Mouse (Mus musculus): ENCODE data around the gene Grhl3. TPM values are rescaled to one million over a fixed set of nuclear protein-coding genes. Genes with fewer than 3 reads are reported as not detected.

The Grhl3 gene
- polyA plus RNA-seq, 1 experiment from 2014 or later: 6.7 TPM

DNA sequence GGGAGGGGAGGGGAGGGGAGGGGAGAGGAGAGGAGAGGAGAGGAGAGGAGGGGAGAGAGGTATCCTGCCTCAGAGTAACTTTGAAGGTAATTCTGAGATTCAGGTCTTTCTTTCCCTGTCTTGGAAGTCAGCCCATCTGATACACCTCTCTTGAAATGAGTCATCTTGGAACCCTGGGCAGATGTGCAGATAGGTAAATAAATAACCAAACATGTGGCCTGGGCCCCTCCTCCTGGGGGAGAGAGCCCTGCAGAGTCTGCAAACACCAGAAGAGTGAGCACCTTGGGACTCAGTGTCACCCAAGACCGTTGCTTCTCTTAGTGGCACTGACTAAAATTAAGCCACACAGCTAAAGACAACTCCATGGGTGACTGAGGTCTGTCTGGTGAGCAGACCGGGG, 25.6 kb upstream of the Grhl3 start:
- no peak overlapping the region for H3K4me3 ChIP-seq
- no peak for ATAC-seq (ENCODE audit: low FRiP score, low read depth)
- 0 out of 2 replicates have a peak, but pooled peaks cover 3% of the 10 kb centered on the region for H3K9me3 ChIP-seq
- no peak overlapping the region for H3K9ac ChIP-seq (replicated peaks)
- 54% methylated on average over 2 of the region's 2 CpGs for WGBS
- H3K4me2 ChIP-seq (replicated peaks): no peak overlapping the region
- H3K27ac ChIP-seq (replicated peaks): no peak overlapping the region
- no peaks in the 10 kb centered on the region for H3K36me3 ChIP-seq
- H3K27me3 ChIP-seq: no peaks in the 10 kb centered on the region
- H3K4me1 ChIP-seq: peaks cover 12% of the 10 kb centered on the region

DNA sequence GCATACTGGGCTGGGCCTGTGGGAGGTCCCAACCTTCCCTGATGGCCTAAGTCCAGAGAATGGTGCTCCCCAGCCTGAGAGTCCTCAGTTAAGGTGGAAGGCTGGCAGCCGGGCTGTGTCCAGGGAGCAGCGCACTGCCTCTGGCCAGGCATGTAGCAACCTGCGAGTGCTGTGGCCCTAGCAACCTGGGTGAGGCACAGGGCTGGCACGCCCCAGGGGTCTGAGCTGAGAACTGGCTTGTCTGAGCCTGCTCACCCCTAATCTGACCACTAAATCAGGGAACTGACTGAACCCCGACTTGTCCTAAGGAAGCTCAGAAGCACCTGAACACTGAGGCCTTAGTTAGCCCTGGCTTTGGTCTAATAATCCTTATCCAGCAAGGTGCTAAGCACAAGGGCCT, 24.1 kb upstream of the Grhl3 start:
- H3K9me3 ChIP-seq: peaks cover 8% of the 10 kb centered on the region; the same call in 1 of the 2 replicates
- H3K4me3 ChIP-seq: no peak overlapping the region
- WGBS: 93% methylated on average over 5 of the region's 5 CpGs
- H3K9ac ChIP-seq (replicated peaks): no peak overlapping the region
- H3K4me2 ChIP-seq (replicated peaks): no peak overlapping the region
- H3K4me1 ChIP-seq: peaks cover 12% of the 10 kb centered on the region
- no peaks in the 10 kb centered on the region for H3K27me3 ChIP-seq
- ATAC-seq (ENCODE audit: low FRiP score, low read depth): no peak
- H3K27ac ChIP-seq (replicated peaks): no peak overlapping the region
- H3K36me3 ChIP-seq: no peaks in the 10 kb centered on the region

DNA sequence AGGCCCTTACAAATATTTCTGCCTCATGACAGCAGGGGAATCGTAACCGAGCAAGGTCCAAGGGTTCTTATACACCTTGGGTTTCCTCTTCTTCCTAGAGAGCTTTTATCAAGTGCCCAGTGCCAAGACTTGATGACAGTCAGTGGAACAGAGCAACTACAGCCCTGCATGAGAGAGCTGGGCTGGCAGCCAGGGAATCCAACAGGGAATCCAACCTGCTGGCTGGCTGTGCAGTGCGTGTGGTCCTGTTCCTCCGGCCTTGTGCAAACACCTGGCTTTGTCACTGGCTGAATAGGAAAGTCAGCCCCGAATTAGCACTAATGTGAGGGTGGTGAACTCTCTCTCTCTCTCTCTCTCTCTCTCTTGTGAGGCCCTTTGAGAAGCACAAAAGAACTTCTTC, 22.5 kb upstream of the Grhl3 start:
- Histone ChIP-seq H3K9ac (replicated peaks) (no peak overlapping the region), H3K36me3 (no peaks in the 10 kb centered on the region), H3K4me2 (replicated peaks) (no peak overlapping the region), H3K9me3 (peaks cover 5% of the 10 kb centered on the region; the same call in 1 of the 2 replicates), H3K27me3 (no peaks in the 10 kb centered on the region), H3K27ac (replicated peaks) (0 out of 2 replicates have a peak overlapping the region, but pooled peaks have one; percentile 42), H3K4me3 (no peak overlapping the region), H3K4me1 (peaks cover 12% of the 10 kb centered on the region)
- no peak for ATAC-seq (ENCODE audit: low FRiP score, low read depth)
- WGBS: 51% methylated on average over 5 of the region's 5 CpGs

DNA sequence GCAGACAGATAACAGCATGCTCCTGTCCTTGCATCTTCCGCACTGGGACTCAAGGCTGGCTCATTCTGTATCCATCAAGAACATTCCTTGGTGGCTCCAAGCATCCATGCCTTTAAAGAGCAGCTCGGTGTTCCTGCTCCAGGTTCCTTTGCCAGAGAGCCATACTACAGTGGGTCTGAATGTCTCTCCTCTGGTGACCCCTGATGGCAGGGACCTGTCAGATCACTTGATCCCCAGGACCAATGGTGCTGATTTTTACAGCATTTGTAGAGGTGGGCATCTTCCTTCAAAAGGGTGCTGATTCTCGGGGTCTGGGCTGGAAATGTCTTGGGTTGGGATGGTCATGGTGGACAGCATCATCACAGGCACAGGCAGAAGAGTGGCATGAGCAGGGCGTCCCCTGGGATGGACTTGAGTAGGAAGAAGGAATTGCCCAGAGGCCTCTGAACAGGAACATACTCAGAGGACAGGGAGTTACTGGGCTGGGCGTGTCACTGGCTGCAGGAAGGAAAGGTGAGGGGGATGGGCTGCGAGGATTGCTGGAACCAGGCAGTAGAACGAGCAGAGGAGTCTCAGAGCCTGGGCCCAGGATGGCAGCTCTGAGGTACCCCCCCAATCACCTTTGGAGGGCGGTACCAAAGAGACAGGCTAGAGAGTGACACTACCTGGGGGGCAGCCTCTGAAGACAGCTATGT, 18.3 kb upstream of the Grhl3 start:
- peaks cover 12% of the 10 kb centered on the region for H3K4me1 ChIP-seq
- no peaks in the 10 kb centered on the region for H3K36me3 ChIP-seq
- H3K4me2 ChIP-seq (replicated peaks): no peak overlapping the region
- no peaks in the 10 kb centered on the region for H3K27me3 ChIP-seq
- 68% methylated on average over 8 of the region's 8 CpGs for WGBS
- no peak overlapping the region for H3K9ac ChIP-seq (replicated peaks)
- ATAC-seq (ENCODE audit: low FRiP score, low read depth): no peak
- peaks cover 5% of the 10 kb centered on the region; the same call in 1 of the 2 replicates for H3K9me3 ChIP-seq
- H3K4me3 ChIP-seq: no peak overlapping the region
- H3K27ac ChIP-seq (replicated peaks): no peak overlapping the region

DNA sequence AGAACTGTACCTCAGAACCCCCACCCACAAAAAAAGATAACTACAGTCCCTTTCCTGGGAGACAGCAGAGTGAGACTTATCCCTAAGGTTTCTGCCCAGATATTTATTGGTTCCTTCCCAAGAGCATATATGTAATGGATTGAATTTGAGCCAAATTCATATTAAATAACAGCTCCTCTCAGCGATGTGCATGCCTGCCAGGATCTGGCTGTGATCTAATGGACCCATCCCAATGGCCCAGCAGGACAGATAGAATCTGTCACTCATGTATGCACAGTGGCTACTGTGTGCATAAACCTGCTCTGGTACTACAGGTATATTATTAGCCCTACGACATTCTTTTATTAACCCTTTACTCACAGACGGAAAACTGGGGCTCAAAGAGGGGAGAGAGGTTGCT, 17.7 kb upstream of the Grhl3 start:
- no peak overlapping the region for H3K9ac ChIP-seq (replicated peaks)
- H3K9me3 ChIP-seq: peaks cover 5% of the 10 kb centered on the region; the same call in 1 of the 2 replicates
- ATAC-seq (ENCODE audit: low FRiP score, low read depth): no peak
- no peak overlapping the region for H3K4me2 ChIP-seq (replicated peaks)
- no peak overlapping the region for H3K27ac ChIP-seq (replicated peaks)
- no peaks in the 10 kb centered on the region for H3K27me3 ChIP-seq
- no peak overlapping the region for H3K4me3 ChIP-seq
- H3K36me3 ChIP-seq: no peaks in the 10 kb centered on the region
- WGBS: 77% methylated on average over 3 of the region's 3 CpGs
- H3K4me1 ChIP-seq: peaks cover 7% of the 10 kb centered on the region

DNA sequence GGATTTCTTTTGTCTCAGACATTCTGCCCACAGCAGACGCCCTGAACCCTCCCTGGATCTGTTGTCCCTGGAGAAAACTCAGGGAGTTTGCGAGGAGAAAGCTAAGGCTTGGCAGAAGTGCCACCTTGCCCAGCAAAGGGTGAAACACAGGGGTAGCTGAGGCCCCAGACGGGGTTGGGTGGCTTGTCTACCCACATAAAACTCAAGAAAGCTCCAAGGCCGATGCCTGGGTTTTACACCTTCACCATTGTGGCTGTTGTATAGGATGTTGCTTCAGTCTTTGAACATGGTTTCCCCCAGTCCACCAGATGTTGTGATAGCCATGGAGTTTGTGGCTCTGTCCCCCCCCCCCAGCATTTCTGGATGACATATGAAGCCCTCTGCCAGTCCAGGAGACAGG, 11.4 kb upstream of the Grhl3 start:
- Histone ChIP-seq H3K4me2 (replicated peaks) (no peak overlapping the region), H3K27ac (replicated peaks) (no peak overlapping the region), H3K4me3 (no peak overlapping the region), H3K9me3 (no peaks in the 10 kb centered on the region), H3K27me3 (peaks cover 22% of the 10 kb centered on the region; the same call in 1 of the 2 replicates), H3K36me3 (no peaks in the 10 kb centered on the region), H3K4me1 (peaks cover 9% of the 10 kb centered on the region; the same call in 1 of the 2 replicates), H3K9ac (replicated peaks) (no peak overlapping the region)
- WGBS: 67% methylated on average over 4 of the region's 4 CpGs
- no peak for ATAC-seq (ENCODE audit: low FRiP score, low read depth)

DNA sequence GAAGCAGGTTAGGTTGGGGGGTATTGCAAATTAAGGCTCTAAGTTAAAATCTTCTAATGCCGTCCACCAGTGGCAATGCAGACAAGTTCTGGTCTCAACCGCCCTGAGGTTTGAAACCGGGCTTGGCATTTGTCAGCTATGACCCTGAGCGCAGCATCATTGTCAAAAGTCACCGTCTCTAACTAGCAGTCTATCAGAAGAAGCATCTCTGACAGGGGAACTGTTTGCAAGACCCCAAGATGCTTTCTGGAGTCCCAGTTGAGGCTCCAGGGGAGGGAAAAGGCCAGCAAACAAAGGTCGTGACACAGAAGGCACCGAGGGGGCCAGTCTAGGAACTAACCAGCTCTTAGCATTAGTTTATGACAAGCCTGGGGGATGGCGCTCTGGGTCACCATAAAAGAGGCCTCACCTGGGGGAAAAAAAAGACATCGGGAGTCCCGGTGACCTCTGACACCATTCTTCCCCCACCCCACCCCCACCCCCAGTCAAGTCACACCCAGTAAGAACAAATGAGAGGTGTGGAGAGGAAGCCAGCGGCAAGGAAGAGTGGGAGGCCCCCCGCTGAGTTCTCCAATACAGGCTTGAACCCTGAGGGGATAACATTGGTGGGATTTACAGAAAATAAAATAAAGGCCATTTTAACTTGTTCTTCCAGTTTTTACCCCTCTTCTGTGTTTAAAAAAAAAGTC, 7.9 kb upstream of the Grhl3 start:
- no peak overlapping the region for H3K9ac ChIP-seq (replicated peaks)
- 30% methylated on average over 12 of the region's 12 CpGs for WGBS
- ATAC-seq (ENCODE audit: low FRiP score, low read depth): no peak
- H3K4me1 ChIP-seq: peaks cover 9% of the 10 kb centered on the region; the same call in 1 of the 2 replicates
- H3K27me3 ChIP-seq: peaks cover 22% of the 10 kb centered on the region; the same call in 1 of the 2 replicates
- no peak overlapping the region for H3K27ac ChIP-seq (replicated peaks)
- no peaks in the 10 kb centered on the region for H3K9me3 ChIP-seq
- H3K36me3 ChIP-seq: no peaks in the 10 kb centered on the region
- H3K4me2 ChIP-seq (replicated peaks): no peak overlapping the region
- no peak overlapping the region for H3K4me3 ChIP-seq

DNA sequence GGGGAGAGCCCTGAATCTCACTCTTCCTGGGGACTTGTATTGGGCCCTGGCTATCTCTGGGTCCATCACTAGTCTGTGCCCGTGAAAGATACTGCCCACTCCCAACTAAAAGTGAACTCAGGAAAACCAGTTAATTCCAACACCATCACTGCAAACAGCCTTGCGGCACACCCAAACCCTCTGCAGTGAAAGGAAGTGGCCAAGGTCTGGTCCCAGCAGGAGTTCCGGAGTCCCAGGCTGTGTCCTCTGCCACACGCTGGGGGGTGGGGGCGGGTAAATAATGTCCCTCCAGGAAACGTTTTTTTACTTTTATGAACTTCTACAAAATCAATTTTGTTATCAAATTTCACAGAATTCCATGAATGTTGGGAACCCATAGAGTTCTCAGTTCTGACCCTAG, 6.3 kb upstream of the Grhl3 start:
- Histone ChIP-seq H3K27me3 (peaks cover 34% of the 10 kb centered on the region), H3K4me2 (replicated peaks) (no peak overlapping the region), H3K27ac (replicated peaks) (no peak overlapping the region), H3K9ac (replicated peaks) (no peak overlapping the region), H3K36me3 (no peaks in the 10 kb centered on the region), H3K4me3 (no peak overlapping the region), H3K4me1 (peaks cover 9% of the 10 kb centered on the region; the same call in 1 of the 2 replicates), H3K9me3 (no peaks in the 10 kb centered on the region)
- ATAC-seq (ENCODE audit: low FRiP score, low read depth): no peak
- 71% methylated on average over 6 of the region's 6 CpGs for WGBS

DNA sequence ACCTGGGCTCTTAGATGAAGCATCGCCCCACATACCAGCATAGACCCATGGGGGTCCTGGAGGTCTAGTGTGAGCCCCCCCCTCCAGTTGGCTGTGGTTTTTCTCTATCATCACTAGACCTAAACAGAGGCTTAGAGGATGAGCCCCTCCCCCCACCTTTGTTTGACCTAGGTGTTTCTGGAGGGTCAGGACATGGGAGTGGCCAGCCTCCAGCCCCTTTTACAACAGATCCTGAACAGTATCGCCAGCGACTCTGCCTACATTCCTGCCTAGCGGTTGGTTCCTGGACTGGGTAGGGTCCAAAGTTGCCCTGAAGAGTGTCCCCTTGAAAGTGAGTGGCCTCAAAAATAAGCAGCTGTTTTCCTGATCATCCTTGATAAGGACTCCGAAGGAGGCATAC, 5.1 kb upstream of the Grhl3 start:
- Histone ChIP-seq H3K9ac (replicated peaks) (no peak overlapping the region), H3K36me3 (no peaks in the 10 kb centered on the region), H3K9me3 (no peaks in the 10 kb centered on the region), H3K27me3 (peaks cover 46% of the 10 kb centered on the region), H3K27ac (replicated peaks) (no peak overlapping the region), H3K4me2 (replicated peaks) (no peak overlapping the region), H3K4me1 (peaks cover 15% of the 10 kb centered on the region), H3K4me3 (no peak overlapping the region)
- ATAC-seq (ENCODE audit: low FRiP score, low read depth): no peak
- WGBS: 85% methylated on average over 5 of the region's 5 CpGs

DNA sequence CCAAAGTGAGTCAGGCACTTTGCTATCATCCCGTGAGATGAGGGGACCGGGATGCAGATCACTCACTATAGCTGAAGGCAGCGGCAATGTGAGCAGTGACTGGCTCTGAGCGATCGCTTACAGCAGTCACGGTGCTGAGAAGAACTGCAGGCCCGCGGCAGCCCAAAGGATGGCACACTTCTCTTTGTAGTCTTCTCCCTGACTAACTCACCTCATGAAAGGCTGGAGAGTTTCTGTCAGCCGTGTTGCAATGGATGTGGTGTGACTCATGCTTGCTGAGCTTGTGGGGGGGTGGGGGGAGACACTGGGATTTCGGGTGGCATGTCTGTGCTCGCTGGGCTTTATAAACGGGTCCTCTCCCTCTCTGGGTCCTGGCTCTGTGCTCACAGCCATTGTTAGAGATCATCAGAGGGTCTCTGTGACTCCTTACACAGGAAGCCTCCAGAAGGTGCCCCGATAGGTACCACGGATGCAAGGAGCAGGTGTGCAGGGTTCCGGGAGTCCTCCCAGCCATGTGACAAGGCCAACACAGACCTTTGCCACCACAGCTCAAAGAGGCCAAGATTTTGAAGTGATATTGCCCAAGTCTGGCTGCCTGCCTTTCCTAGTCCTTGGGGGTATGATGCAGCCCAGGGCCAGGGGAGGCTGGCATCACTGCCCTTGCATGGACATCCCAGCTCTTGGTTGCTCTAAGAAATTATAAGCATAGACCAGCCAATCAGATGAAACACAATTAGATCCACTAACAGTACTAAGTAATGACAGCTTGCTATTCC, 2.1 kb upstream of the Grhl3 start:
- no peak for ATAC-seq (ENCODE audit: low FRiP score, low read depth)
- H3K27ac ChIP-seq (replicated peaks): no peak overlapping the region
- 63% methylated on average over 15 of the region's 15 CpGs for WGBS
- no peaks in the 10 kb centered on the region for H3K36me3 ChIP-seq
- no peaks in the 10 kb centered on the region for H3K9me3 ChIP-seq
- H3K27me3 ChIP-seq: peaks cover 58% of the 10 kb centered on the region
- no peak overlapping the region for H3K9ac ChIP-seq (replicated peaks)
- H3K4me2 ChIP-seq (replicated peaks): no peak overlapping the region
- H3K4me3 ChIP-seq: no peak overlapping the region
- H3K4me1 ChIP-seq: peaks cover 29% of the 10 kb centered on the region

DNA sequence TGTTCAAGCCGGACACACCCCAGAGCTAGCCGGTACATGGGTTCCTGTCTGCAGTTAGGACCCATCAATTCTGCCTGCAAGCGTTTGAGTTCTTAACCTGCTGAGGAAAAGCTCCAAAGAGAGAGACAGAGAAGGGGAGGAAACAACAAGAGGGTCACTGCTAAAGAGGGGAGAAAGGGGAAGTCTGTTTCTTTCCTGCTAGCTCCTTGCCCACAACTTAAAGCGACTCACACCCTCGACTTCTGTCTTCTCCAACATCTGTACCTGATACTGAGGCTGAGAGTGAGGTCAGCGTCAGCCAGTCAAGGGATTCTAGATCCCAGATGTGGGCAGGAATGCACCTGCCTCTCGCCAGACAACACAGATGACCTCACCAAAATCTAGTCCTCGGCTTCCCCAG, 1.2 kb downstream of the Grhl3 start:
- no peak for ATAC-seq (ENCODE audit: low FRiP score, low read depth)
- Histone ChIP-seq H3K9ac (replicated peaks) (no peak overlapping the region), H3K4me1 (peaks cover 53% of the 10 kb centered on the region), H3K27me3 (peaks cover 80% of the 10 kb centered on the region), H3K4me3 (peak overlapping the region; percentile 38; the same call in 1 of the 2 replicates), H3K36me3 (no peaks in the 10 kb centered on the region), H3K27ac (replicated peaks) (no peak overlapping the region), H3K4me2 (replicated peaks) (peak overlapping the region; percentile 67), H3K9me3 (no peaks in the 10 kb centered on the region)
- 36% methylated on average over 8 of the region's 8 CpGs for WGBS

Measured in midbrain, embryonic 12.5 days (tissue).